Mouse (Mus musculus): ENCODE measurements around the gene Spaca5.
A peak's percentile ranks its signal among the peaks of the same experiment; 100 is the strongest.

Spaca5 gene

GRCm38 (mm10) chrX:21068106-21068505, at the start of gene Spaca5:
Gene Spaca5 (plus strand): TSS chrX:21068406.
- DNase-seq (ENCODE audit: low spot score) = no peak

GRCm38 (mm10) chrX:21061460-21061859, 6.7 kb upstream of the Spaca5 start:
- peak; percentile 14 for DNase-seq (ENCODE audit: low spot score)

- peak; percentile 93 for DNase-seq (ENCODE audit: low spot score)
Measured at GRCm38 (mm10) chrX:21061866-21062543, 6.2 kb upstream of the Spaca5 start, which contains the start of gene Zfp182. Gene Zfp182 (minus strand): TSS chrX:21062316.

DNA sequence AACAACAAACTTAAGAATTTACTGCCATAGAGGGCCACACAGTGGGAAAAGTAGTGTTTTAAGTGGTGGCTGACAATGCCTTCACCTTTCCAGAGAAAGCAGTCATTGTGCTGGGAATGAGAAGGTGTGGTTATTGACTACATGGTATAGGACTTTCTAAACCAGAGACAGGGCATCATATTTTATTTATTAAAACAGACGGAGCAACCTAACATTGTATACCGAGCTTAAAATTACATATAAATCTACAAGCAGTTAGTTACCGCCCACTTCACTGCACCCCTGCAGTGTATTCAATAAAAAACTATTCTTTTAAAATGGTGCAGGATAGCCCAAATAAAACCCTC, 5.7 kb upstream of the Spaca5 start:
- DNase-seq (ENCODE audit: low spot score) = no peak

DNA sequence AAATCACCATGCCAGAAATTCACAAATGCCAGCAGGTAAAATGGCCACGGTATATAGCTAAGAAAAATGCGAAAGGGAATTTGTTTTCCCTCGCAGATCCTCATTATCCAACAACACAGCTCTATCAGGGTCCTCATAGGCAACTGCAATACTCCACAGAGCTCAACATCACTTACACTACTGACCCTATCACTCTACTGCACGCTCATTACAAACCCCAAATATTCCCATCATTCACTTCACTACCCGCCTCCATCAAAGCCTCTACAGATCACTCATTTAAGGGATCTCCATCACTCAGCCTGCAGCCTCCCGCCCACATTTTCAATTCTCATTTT, 20.4 kb downstream of the Spaca5 start:
- DNase-seq (ENCODE audit: low spot score) = no peak

DNA sequence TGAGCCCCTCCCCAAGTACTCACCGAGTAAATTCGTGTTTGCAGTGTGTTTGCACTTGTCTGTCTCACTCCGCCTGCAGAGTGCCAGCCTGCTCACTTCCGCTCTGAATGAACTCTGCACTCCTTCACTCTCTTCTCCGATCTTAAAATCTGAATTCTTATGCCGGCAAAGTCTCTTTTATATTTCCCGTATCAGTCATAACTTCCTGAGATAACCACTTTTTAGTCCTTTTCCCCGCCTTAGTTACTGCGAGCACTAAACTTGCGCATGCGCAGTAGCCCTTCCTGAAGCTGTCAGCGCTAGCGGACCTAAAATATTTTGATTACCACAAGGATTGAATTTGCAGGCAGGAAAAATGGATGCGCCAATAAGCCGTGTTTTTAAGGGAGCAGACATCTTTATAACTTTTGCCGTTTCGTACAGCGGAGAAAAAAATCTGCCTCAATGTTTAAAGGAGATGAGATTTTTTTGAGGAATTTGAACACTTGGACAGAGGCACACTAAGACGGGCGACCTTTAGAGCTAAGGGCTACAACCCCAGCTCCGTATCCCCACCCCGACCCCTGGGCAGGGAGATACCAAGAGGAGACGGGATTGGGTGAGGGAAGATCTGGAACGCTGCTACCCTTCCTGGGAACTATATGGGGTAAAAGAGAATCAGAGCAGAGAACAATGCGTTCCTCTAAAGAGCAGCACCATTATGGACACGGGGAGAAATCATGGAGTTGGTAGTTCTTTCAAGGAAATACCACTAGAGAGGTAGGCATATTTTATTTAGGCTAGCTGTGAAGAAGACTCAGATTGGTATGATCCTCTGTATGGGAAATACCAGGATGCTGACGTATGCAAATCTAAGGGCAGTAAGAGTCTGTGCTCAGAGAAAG, 21.0 kb downstream of the Spaca5 start, which contains the start of gene Zfp300:
TSS of gene Zfp300 (minus strand) at position 545 of the 884 bp plus-strand sequence.
- peak; percentile 80 for DNase-seq (ENCODE audit: low spot score)

DNA sequence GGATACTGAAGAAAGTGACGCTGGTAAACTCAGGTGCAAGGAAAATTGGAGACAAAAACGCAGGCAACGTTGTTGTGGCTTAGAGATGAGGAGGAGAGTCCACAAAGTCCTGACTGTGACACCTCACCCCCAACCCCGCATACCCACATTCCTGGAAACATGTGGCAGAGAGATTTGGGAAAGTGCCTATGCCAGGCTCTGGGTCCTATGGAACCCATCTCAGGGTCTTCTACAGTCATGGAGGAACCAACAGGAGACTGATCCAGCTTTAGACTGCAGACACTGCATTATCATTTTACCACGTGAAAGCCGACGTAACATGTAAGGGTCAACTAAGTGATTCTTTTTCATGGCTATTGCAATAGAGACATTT, 21.6 kb downstream of the Spaca5 start:
- DNase-seq (ENCODE audit: low spot score) = no peak

GRCm38 (mm10) chrX:21115520-21115919, 47.3 kb downstream of the Spaca5 start, which contains the start of gene Ssxa1:
Gene Ssxa1 (plus strand): TSS chrX:21115820.
- no peak for DNase-seq (ENCODE audit: low spot score)

Data from MN1 (cell line).